Mouse (Mus musculus): ENCODE results near the gene Stum. TPM values are rescaled to one million over a fixed set of nuclear protein-coding genes. Genes with fewer than 3 reads are reported as not detected.

Gene Stum
- polyA plus RNA-seq, 1 experiment from 2014 or later, result 0.07 TPM

GRCm38 (mm10) chr1:180410306-180410705 is 73.0 kb downstream of the Stum start:
- 57% methylated on average over 7 of the region's 7 CpGs for WGBS
- H3K36me3 ChIP-seq (ENCODE audit: insufficient read depth, low read length), result no peaks in the 10 kb centered on the region
- no peak for ATAC-seq
- peaks cover 20% of the 10 kb centered on the region for H3K4me1 ChIP-seq (ENCODE audit: insufficient read depth, low read depth, low read length)
- TF ChIP-seq CTCF (IDR thresholded peaks at IDR 0.05) (no peak), EP300 (IDR thresholded peaks at IDR 0.05) (no peak)
- H3K4me2 ChIP-seq (replicated peaks; ENCODE audit: low read depth, low read length), result no peak overlapping the region
- no peak for DNase-seq (ENCODE audit: low spot score)
- no peak overlapping the region for H3K9ac ChIP-seq (replicated peaks; ENCODE audit: low read depth)
- H3K4me3 ChIP-seq (ENCODE audit: low read depth, low read length), result no peak overlapping the region
- no peaks in the 10 kb centered on the region for H3K27me3 ChIP-seq (replicated peaks; ENCODE audit: insufficient read depth, low read length)
- H3K27ac ChIP-seq (ENCODE audit: low read length), result no peak overlapping the region
- no peaks in the 10 kb centered on the region for H3K9me3 ChIP-seq (ENCODE audit: low read length)

- Histone ChIP-seq H3K36me3 (ENCODE audit: insufficient read depth, low read length) (no peaks in the 10 kb centered on the region), H3K27me3 (replicated peaks; ENCODE audit: insufficient read depth, low read length) (no peaks in the 10 kb centered on the region), H3K9ac (replicated peaks; ENCODE audit: low read depth) (no peak overlapping the region), H3K27ac (ENCODE audit: low read length) (no peak overlapping the region), H3K9me3 (ENCODE audit: low read length) (no peaks in the 10 kb centered on the region), H3K4me3 (ENCODE audit: low read depth, low read length) (no peak overlapping the region), H3K4me2 (replicated peaks; ENCODE audit: low read depth, low read length) (no peak overlapping the region), H3K4me1 (ENCODE audit: insufficient read depth, low read depth, low read length) (peaks cover 25% of the 10 kb centered on the region)
- WGBS, result 49% methylated on average over 5 of the region's 5 CpGs
- DNase-seq (ENCODE audit: low spot score) (no peak), ATAC-seq (no peak)
- TF ChIP-seq EP300 (IDR thresholded peaks at IDR 0.05) (no peak), CTCF (IDR thresholded peaks at IDR 0.05) (peak; percentile 37; the same call in 1 of the 2 replicates)
Observed at GRCm38 (mm10) chr1:180409771-180410170, 73.5 kb downstream of the Stum start.

GRCm38 (mm10) chr1:180408832-180409231 is 74.5 kb downstream of the Stum start:
- WGBS, result 22% methylated on average over 9 of the region's 9 CpGs
- Histone ChIP-seq H3K4me1 (ENCODE audit: insufficient read depth, low read depth, low read length) (peaks cover 33% of the 10 kb centered on the region), H3K27me3 (replicated peaks; ENCODE audit: insufficient read depth, low read length) (no peaks in the 10 kb centered on the region), H3K27ac (ENCODE audit: low read length) (no peak overlapping the region), H3K36me3 (ENCODE audit: insufficient read depth, low read length) (no peaks in the 10 kb centered on the region), H3K4me2 (replicated peaks; ENCODE audit: low read depth, low read length) (no peak overlapping the region), H3K9me3 (ENCODE audit: low read length) (no peaks in the 10 kb centered on the region), H3K9ac (replicated peaks; ENCODE audit: low read depth) (no peak overlapping the region), H3K4me3 (ENCODE audit: low read depth, low read length) (no peak overlapping the region)
- TF ChIP-seq CTCF (IDR thresholded peaks at IDR 0.05), result no peak
- no peak for TF ChIP-seq EP300 (IDR thresholded peaks at IDR 0.05)
- ATAC-seq (no peak), DNase-seq (ENCODE audit: low spot score) (peak; percentile 25)

- Histone ChIP-seq H3K4me1 (ENCODE audit: insufficient read depth, low read depth, low read length) (peaks cover 41% of the 10 kb centered on the region), H3K9ac (replicated peaks; ENCODE audit: low read depth) (0 out of 2 replicates have a peak overlapping the region, but pooled peaks have one; percentile 26), H3K27me3 (replicated peaks; ENCODE audit: insufficient read depth, low read length) (no peaks in the 10 kb centered on the region), H3K9me3 (ENCODE audit: low read length) (no peaks in the 10 kb centered on the region), H3K4me2 (replicated peaks; ENCODE audit: low read depth, low read length) (no peak overlapping the region), H3K36me3 (ENCODE audit: insufficient read depth, low read length) (no peaks in the 10 kb centered on the region), H3K27ac (ENCODE audit: low read length) (peak overlapping the region; percentile 86), H3K4me3 (ENCODE audit: low read depth, low read length) (no peak overlapping the region)
- WGBS, result 72% methylated on average over 18 of the region's 18 CpGs
- DNase-seq (ENCODE audit: low spot score), result no peak
- TF ChIP-seq EP300 (IDR thresholded peaks at IDR 0.05) (no peak), CTCF (IDR thresholded peaks at IDR 0.05) (no peak)
- ATAC-seq, result no peak
Observed at GRCm38 (mm10) chr1:180407727-180408719, 75.3 kb downstream of the Stum start.

GRCm38 (mm10) chr1:180407171-180407671 is 76.1 kb downstream of the Stum start:
- 18% methylated on average over 16 of the region's 16 CpGs for WGBS
- no peak overlapping the region; the same call in 1 of the 2 replicates for H3K4me3 ChIP-seq (ENCODE audit: low read depth, low read length)
- H3K4me2 ChIP-seq (replicated peaks; ENCODE audit: low read depth, low read length), result peak overlapping the region; percentile 42
- peak; percentile 40 for ATAC-seq
- 0 out of 2 replicates have a peak overlapping the region, but pooled peaks have one; percentile 26 for H3K9ac ChIP-seq (replicated peaks; ENCODE audit: low read depth)
- TF ChIP-seq EP300 (IDR thresholded peaks at IDR 0.05) (0 out of 2 replicates have a peak, but pooled peaks have one; percentile 35), CTCF (IDR thresholded peaks at IDR 0.05) (peak; percentile 74)
- peak overlapping the region; percentile 86 for H3K27ac ChIP-seq (ENCODE audit: low read length)
- H3K36me3 ChIP-seq (ENCODE audit: insufficient read depth, low read length), result no peaks in the 10 kb centered on the region
- peak; percentile 83 for DNase-seq (ENCODE audit: low spot score)
- H3K27me3 ChIP-seq (replicated peaks; ENCODE audit: insufficient read depth, low read length), result no peaks in the 10 kb centered on the region
- H3K9me3 ChIP-seq (ENCODE audit: low read length), result no peaks in the 10 kb centered on the region
- peaks cover 45% of the 10 kb centered on the region for H3K4me1 ChIP-seq (ENCODE audit: insufficient read depth, low read depth, low read length)

- Histone ChIP-seq H3K4me1 (ENCODE audit: insufficient read depth, low read depth, low read length) (peaks cover 51% of the 10 kb centered on the region), H3K27me3 (replicated peaks; ENCODE audit: insufficient read depth, low read length) (no peaks in the 10 kb centered on the region), H3K4me2 (replicated peaks; ENCODE audit: low read depth, low read length) (no peak overlapping the region), H3K4me3 (ENCODE audit: low read depth, low read length) (no peak overlapping the region), H3K9ac (replicated peaks; ENCODE audit: low read depth) (0 out of 2 replicates have a peak overlapping the region, but pooled peaks have one; percentile 26), H3K9me3 (ENCODE audit: low read length) (no peaks in the 10 kb centered on the region), H3K27ac (ENCODE audit: low read length) (peak overlapping the region; percentile 40), H3K36me3 (ENCODE audit: insufficient read depth, low read length) (no peaks in the 10 kb centered on the region)
- no peak for TF ChIP-seq CTCF (IDR thresholded peaks at IDR 0.05)
- TF ChIP-seq EP300 (IDR thresholded peaks at IDR 0.05), result no peak
- no peak for DNase-seq (ENCODE audit: low spot score)
- no peak for ATAC-seq
- 68% methylated on average over 11 of the region's 11 CpGs for WGBS
Observed at GRCm38 (mm10) chr1:180406336-180407035, 76.8 kb downstream of the Stum start.
